Mouse (Mus musculus): ENCODE results near the gene Chd1.
"Not testable (repeated sequence)": the region's sequence is repeated elsewhere in the genome, so short reads cannot be mapped to it uniquely, and the experiment has no call there.

Chd1 gene

GRCm38 (mm10) chr17:15737346-15737917 lies 32.7 kb downstream of the Chd1 start:
- no peak for DNase-seq (ENCODE audit: low spot score)

- no peak for DNase-seq (ENCODE audit: low spot score)
Measured at GRCm38 (mm10) chr17:15741836-15742235, 37.1 kb downstream of the Chd1 start.

DNA sequence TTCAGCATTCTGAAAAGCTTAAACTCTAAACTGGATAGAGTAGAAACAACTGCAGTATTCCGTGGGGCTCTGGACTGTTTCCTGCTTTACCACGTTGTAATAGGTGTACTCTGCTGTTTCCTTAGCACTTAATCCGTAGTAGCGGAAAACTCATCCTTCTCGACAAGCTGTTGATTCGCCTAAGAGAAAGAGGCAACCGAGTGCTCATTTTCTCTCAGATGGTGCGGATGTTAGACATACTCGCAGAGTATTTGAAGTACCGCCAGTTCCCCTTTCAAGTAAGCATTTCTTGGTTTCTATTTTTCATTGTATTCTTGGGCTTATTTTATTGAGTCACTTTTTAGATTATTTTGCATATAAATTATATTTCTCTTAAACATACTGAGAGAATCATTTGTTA lies 38.2 kb downstream of the Chd1 start:
- no peak for DNase-seq (ENCODE audit: low spot score)

DNA sequence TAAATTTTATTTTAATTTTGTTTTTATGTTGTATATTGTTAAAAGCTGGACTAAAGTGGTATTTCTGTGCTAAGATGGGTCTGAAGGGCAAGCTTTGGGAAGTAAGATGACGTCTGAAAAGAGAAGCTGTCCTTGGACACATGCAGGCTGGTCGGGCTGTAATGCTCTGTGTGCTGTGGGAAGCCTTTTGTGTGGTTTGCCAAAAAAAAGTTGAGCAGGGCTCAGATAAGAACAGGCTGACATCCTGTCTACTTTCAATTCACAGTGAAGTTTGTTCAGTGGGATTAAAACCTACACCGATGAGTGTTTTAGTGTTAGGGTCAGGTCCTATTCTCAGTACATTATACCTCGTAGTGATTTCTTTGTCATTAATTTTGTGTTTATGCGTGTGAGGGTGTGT lies 38.6 kb downstream of the Chd1 start:
- DNase-seq (ENCODE audit: low spot score), result no peak

DNA sequence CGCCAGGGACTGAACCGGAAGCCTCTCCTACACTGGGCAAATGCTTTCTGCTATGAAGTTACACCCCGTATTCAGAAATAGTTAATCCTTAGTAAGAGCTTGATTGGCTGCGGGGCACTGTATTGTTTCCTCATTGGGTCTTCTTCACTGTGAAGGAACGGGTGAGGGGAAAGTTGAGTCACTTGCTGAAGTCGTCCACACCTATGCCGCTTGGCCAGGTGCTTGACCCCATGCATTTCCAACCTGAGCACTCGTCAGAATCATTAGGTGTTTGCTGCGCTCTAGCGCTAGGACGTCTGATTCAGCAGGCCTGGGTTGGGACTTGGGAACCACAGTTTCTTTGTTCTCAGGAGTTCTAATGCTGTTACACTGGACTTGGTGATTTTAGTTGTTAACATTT lies 41.9 kb downstream of the Chd1 start:
- DNase-seq (ENCODE audit: low spot score), result no peak

DNA sequence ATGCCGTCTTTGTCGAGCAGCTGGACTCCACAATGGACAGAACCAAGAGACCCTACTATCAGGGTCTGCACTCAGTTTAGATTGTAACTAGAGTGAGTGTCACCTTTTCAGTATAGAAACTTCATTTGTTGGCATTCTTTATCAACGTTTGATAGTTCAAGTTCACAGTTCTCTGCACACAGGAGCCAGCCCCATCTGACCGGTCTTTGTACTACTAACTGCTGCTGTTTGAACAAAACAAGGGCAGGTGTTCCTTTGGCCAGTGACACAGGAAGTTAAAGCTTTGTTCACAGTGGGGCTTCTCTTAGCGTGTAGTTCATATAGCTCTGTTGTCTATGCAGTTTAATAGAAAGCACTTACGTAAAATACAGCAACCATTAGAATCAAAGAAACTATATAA lies 43.3 kb downstream of the Chd1 start:
- DNase-seq (ENCODE audit: low spot score), result no peak

GRCm38 (mm10) chr17:15751264-15751663 lies 46.5 kb downstream of the Chd1 start:
- not testable (repeated sequence) for DNase-seq (ENCODE audit: low spot score)

DNA sequence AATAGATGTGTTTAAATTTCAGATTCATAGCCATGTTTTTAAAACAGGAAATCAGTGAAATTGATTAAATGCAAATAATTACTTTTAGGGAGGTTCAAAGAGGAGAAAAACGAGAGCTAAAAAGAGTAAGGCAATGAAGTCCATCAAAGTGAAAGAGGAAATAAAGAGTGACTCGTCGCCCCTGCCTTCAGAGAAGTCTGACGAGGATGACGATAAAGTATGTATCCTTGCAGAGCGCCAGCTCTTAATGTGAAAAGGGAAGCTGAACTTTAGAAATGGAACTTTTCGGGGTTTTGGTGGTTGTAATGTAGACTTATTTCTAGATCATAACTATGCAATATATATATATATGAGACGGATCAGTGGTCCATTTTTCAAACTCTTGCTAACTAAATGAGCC lies 56.4 kb downstream of the Chd1 start:
- no peak for DNase-seq (ENCODE audit: low spot score)

DNA sequence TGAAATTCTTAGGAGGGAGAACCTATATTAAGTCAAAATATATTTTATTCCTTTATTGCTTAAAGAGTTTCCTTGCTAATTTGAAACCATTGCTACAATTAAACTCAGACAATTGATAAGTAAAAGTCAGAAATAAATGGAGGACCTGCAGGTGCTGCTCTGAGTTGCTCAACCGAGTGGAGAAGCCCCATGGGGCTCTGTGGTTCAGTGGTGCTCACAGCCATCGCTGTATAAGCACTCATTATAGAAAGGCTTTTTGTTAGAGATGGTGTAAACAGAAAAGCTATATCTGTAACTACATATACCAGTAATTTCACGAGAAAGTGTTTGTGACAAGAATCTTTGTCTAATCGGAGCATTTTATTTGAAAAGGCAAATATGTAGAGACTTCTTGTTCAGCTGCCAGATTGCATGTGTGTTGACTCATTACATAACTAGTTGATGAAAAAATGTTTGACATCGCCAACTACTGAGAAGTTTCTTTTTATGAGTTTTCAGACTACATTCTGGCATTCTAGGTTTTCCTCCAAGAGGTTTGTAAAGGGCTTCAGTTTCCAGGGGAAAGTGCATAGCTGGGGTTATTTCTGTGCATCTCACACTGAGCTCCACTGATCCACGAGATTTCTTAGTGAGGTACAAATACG lies 64.4 kb downstream of the Chd1 start:
- no peak for DNase-seq (ENCODE audit: low spot score)

DNA sequence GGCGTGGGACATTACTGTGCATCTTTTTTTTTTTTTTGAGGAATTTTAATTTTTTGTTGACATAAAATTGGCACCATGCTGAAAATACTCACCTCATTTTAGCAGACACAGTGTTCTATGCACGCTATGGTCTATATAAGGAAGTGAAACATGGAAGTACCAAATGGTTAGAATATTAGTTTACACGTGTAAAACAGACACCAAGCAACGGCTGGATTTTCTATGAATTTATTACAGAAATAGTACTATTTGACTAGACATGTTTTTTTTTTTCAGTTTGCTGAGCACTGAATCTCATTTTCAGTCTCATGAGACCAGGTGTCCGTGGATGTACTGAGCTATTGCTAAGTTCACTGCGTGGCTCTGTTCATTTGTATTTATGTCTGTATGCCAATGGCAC lies 69.2 kb downstream of the Chd1 start:
- no peak for DNase-seq (ENCODE audit: low spot score)

- DNase-seq (ENCODE audit: low spot score), result no peak
Measured at GRCm38 (mm10) chr17:15774565-15775215, 69.9 kb downstream of the Chd1 start.

- no peak for DNase-seq (ENCODE audit: low spot score)
Measured at GRCm38 (mm10) chr17:15776349-15776748, 71.6 kb downstream of the Chd1 start.

- DNase-seq (ENCODE audit: low spot score), result no peak
Measured at GRCm38 (mm10) chr17:15777979-15778378, 73.2 kb downstream of the Chd1 start.

DNA sequence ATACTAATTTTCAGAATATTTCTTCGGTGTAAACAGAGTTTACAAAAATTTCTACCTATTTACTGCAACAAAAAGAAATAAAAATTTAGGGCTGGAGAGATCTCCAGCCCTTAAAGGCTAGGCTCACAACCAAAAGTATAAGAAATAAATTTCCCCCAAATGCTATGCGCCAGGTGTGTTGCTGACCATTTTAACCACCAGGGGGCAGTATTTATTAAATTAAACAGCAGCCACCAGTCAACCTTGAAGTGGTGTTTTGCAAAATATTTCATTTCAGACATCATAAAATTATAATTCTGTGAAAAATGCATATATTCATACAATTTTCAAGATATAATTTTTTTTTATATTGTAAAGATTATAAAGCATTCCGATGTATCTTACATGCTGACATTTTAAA lies 82.3 kb downstream of the Chd1 start:
- no peak for DNase-seq (ENCODE audit: low spot score)

DNA sequence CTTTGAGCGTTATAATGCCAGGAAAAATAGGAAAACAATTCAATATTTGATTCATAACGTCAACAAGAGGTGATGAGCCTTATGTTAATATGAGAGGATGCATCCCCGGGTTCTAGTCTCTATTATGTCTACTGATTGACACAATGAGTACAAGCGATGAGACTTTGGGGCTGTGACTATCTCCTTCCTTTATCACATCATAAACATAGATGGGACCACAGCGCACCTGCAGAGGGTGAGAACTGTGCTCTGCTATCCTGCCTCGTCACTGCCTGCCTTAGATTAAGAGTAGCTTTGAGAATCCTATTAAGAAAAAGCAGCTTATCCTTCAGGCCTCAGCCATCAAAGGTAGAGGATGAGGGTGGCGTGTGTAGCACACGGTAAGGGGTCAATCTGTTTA lies 85.9 kb downstream of the Chd1 start:
- no peak for DNase-seq (ENCODE audit: low spot score)

DNA sequence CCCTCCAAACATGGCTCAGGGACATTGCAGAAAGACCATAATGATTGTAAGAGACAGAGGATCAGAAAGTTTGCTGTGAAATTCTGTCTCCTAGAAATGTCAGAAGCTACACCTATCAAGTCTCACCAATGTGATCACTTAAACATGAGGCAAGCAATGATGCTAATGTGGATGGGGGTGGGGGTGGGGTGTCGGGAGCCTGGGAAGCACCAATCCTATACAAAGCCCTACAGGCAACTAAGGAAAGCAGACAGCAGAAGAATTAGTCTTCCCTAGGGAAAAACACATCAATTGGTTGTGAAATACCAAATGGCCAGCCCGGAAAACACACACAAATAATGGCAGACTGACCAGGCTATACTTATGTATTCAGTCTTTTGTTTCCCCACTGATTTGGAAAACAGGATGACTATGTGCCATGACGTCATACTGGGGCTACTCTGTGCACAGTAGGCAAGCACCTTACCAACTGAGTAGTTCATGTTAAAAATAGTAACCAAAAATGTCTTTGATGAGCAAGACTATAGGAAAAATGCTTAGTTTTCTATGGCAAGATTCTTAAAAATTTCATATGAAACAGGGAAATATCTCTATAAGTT lies 94.5 kb downstream of the Chd1 start:
- no peak for DNase-seq (ENCODE audit: low spot score)

- DNase-seq (ENCODE audit: low spot score), result no peak
Measured at GRCm38 (mm10) chr17:15804008-15804812, 99.4 kb downstream of the Chd1 start.

DNA sequence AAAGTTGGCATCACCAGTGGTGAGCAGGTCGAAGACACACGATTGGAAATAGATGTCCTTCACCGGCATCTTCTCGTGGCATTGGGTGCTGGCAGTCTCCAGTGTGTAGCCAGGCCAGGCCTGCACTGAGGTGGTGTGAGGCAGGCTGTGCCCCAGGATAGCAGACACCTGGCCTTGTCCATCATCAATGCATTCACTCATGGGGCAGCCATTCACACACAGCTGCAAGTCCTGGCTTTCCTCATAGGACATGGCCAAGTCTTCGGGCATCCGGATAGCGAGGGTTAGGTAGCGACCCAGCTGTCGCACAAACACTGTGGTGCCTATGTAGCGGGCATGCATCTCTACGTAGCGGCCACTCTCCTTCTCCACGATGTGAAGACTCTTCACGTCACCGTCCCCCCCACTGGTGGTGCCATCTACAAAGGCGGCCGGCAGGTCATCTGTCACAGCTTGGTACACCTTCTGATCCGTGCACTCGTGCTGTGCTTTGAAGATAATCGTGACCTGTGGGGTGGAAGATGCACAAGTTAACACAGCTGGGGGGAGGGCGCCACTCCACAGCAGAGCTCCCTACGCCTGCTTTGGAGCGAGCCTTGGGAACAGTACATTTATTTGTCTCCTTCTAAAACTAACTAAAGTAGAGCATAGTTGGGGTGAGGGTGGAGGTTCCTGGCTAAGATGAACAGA lies 102.7 kb downstream of the Chd1 start:
- no peak for DNase-seq (ENCODE audit: low spot score)

DNA sequence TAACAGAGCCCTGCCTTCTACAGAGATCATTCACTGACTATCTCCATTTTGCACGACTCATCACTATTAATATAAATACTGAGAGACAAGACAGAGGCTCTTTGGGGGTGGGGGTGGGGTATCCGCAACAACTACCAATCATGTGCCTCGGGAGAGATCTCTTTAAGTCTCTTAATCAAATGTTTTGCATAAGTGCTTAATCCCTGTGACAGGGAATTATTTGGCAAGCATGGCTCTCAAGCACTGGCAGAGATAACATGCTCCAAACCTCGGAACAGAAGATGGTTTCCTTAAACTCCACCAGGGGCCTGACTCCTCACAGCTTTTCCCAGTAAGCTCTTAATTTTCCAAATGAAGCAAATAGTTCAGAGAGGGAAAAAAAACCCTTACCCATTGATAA lies 103.2 kb downstream of the Chd1 start:
- DNase-seq (ENCODE audit: low spot score), result no peak

- DNase-seq (ENCODE audit: low spot score), result no peak
Measured at GRCm38 (mm10) chr17:15808468-15809374, 104.0 kb downstream of the Chd1 start.

DNA sequence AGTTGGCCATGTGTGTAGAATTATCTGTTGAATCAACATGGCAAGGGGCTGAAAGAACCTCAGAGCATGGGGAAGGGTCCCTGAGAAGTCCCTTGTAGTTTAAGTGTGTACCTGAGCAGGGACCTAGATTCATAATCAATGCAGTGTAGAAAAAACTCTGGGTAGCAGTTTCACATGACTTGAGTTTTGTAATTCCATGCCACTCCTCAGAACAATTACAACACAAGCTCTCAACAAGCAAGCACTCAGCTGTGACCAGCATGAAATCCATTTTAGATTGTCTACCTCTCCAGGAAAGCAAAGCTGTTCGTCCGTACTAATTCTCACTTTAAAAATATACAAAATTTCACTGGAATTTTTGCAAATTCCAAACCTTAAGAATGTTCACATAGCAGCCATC lies 105.2 kb downstream of the Chd1 start:
- no peak for DNase-seq (ENCODE audit: low spot score)

All from ovary, postnatal 36 days (tissue).